Mouse (Mus musculus) stomach, postnatal 0 days (tissue): ENCODE results near the gene Uba52. TPM values are rescaled to one million over a fixed set of nuclear protein-coding genes. Genes with fewer than 3 reads are reported as not detected.

Experiments used
- ATAC-seq: fragments of 200-750 bp; cut with Nextera tagmentation; 2 replicates; pipeline ENCODE4 v1.8.0; 2017; ENCODE audit not compliant: low FRiP score, low TSS enrichment
- DNase-seq: peaks from one replicate; pipeline ENCODE4 v3.0.0-alpha.2; 2016; ENCODE audit warnings: low spot score
- H3K27ac ChIP-seq: fragments of 300-500 bp; sonication (generic); replicated peaks from 2 replicates; pipeline ENCODE4 v1.5.1; 2014; ENCODE audit warnings: mild to moderate bottlenecking, control low read depth
- H3K27me3 ChIP-seq: fragments of 300-500 bp; sonication (generic); 2 replicates; pipeline ENCODE4 v1.6.1; 2014; ENCODE audit warnings: low read length; ENCODE audit not compliant: control insufficient read depth, insufficient read depth
- H3K36me3 ChIP-seq: fragments of 300-500 bp; sonication (generic); 2 replicates; pipeline ENCODE4 v1.6.1; 2014; ENCODE audit warnings: low read length, mixed read lengths; ENCODE audit not compliant: control insufficient read depth, insufficient read depth
- H3K4me1 ChIP-seq: fragments of 300-500 bp; sonication (generic); replicated peaks from 2 replicates; pipeline ENCODE4 v1.6.1; 2014; ENCODE audit warnings: antibody characterized with exemption; ENCODE audit not compliant: control insufficient read depth, insufficient read depth
- H3K4me2 ChIP-seq: fragments of 300-500 bp; sonication (generic); replicated peaks from 2 replicates; pipeline ENCODE4 v1.6.1; 2014; ENCODE audit warnings: low read depth, mild to moderate bottlenecking, control low read depth, moderate library complexity
- H3K4me3 ChIP-seq: fragments of 300-500 bp; sonication (generic); 2 replicates; pipeline ENCODE4 v1.5.1; 2014; ENCODE audit warnings: low read depth, low read length, control low read depth
- H3K9ac ChIP-seq: fragments of 300-500 bp; sonication (generic); 2 replicates; pipeline ENCODE4 v1.6.1; 2014; ENCODE audit warnings: mild to moderate bottlenecking, low read length, control low read depth, mixed read lengths
- H3K9me3 ChIP-seq: fragments of 300-500 bp; sonication (generic); 2 replicates; pipeline ENCODE4 v1.6.1; 2016; ENCODE audit warnings: low read length; ENCODE audit not compliant: control insufficient read depth
- CTCF ChIP-seq: IDR thresholded peaks from 2 replicates; pipeline ENCODE4 v1.5.1; 2016; ENCODE audit warnings: antibody characterized with exemption, low read depth, mild to moderate bottlenecking, moderate library complexity
- EP300 ChIP-seq: optimal IDR thresholded peaks from 2 replicates; pipeline ENCODE3; 2016; ENCODE audit warnings: antibody characterized with exemption
- WGBS: fragments of 180-500 bp; shearing (Covaris S2); extraction: QIAGEN DNeasy Blood & Tissue Kit; methylation state at CpG from one replicate; pipeline ENCODE4 v1.1.7; 2014; 5-methylcytosine and 5-hydroxymethylcytosine counted together
- polyA plus RNA-seq: library from polyadenylated mRNA; unstranded; fragments of >200 nt; fragmentation: Nextera tagmentation; extraction: Ambion mirVana; gene quantifications from 2 replicates; pipeline ENCODE4 v1.2.1, GENCODE M21; 2015

Uba52 gene
- polyA plus RNA-seq, 1 experiment from 2014 or later: 966 TPM

- TF ChIP-seq EP300 (no peak), CTCF (no peak)
- Histone ChIP-seq H3K27ac (no peak overlapping the region), H3K4me3 (peak overlapping the region; percentile 30), H3K9me3 (no peaks in the 10 kb centered on the region), H3K27me3 (peaks cover 46% of the 10 kb centered on the region), H3K4me1 (0 out of 2 replicates have a peak, but pooled peaks cover 4% of the 10 kb centered on the region), H3K36me3 (no peaks in the 10 kb centered on the region), H3K4me2 (peak overlapping the region; percentile 55), H3K9ac (no peak overlapping the region)
- ATAC-seq (no peak), DNase-seq (peak; percentile 28)
- WGBS: 5% methylated on average over 29 of the region's 41 CpGs
These were observed 21.0 kb downstream of the Uba52 start for GRCm38 (mm10) chr8:70489576-70489975.

- H3K27ac ChIP-seq: no peak overlapping the region
- H3K4me3 ChIP-seq: peak overlapping the region; percentile 31
- no peak for DNase-seq
- no peaks in the 10 kb centered on the region for H3K9me3 ChIP-seq
- H3K9ac ChIP-seq: no peak overlapping the region
- H3K27me3 ChIP-seq: peaks cover 43% of the 10 kb centered on the region
- no peak for TF ChIP-seq CTCF
- TF ChIP-seq EP300: no peak
- 7% methylated on average over 14 of the region's 14 CpGs for WGBS
- H3K4me1 ChIP-seq: 0 out of 2 replicates have a peak, but pooled peaks cover 4% of the 10 kb centered on the region
- H3K36me3 ChIP-seq: no peaks in the 10 kb centered on the region
- H3K4me2 ChIP-seq: peak overlapping the region; percentile 55
- no peak for ATAC-seq
These were observed 21.6 kb downstream of the Uba52 start for GRCm38 (mm10) chr8:70488931-70489470.

GRCm38 (mm10) chr8:70487993-70488796 lies 22.4 kb downstream of the Uba52 start:
- Histone ChIP-seq H3K27ac (no peak overlapping the region), H3K4me2 (peak overlapping the region; percentile 50), H3K4me3 (peak overlapping the region; percentile 31), H3K27me3 (peaks cover 35% of the 10 kb centered on the region; the same call in 1 of the 2 replicates), H3K4me1 (0 out of 2 replicates have a peak, but pooled peaks cover 4% of the 10 kb centered on the region), H3K9ac (peak overlapping the region; percentile 27; the same call in 1 of the 2 replicates), H3K9me3 (no peaks in the 10 kb centered on the region), H3K36me3 (no peaks in the 10 kb centered on the region)
- peak; percentile 47 for DNase-seq
- 7% methylated on average over 55 of the region's 55 CpGs for WGBS
- no peak for TF ChIP-seq CTCF
- TF ChIP-seq EP300: no peak
- no peak for ATAC-seq

GRCm38 (mm10) chr8:70486941-70487520 lies 23.6 kb downstream of the Uba52 start, which contains the start of gene Tmem59l:
Gene Tmem59l, minus strand, starts transcription at chr8:70487358.
- no peak within 1 kb of the TSS for H3K9ac ChIP-seq
- ATAC-seq (no peak), DNase-seq (no peak)
- peak within 1 kb of the TSS; percentile 31 for H3K4me3 ChIP-seq
- TF ChIP-seq CTCF (no peak), EP300 (no peak)
- H3K27ac ChIP-seq: no peak within 1 kb of the TSS
- H3K4me1 ChIP-seq: 0 out of 2 replicates have a peak, but pooled peaks cover 4% of the 10 kb centered on the region
- WGBS: 13% methylated on average over 33 of the region's 33 CpGs
- H3K36me3 ChIP-seq: no peaks in the 10 kb centered on the region
- peaks cover 24% of the 10 kb centered on the region; the same call in 1 of the 2 replicates for H3K27me3 ChIP-seq
- no peaks in the 10 kb centered on the region for H3K9me3 ChIP-seq
- H3K4me2 ChIP-seq: peak within 1 kb of the TSS; percentile 50

- Histone ChIP-seq H3K27ac (no peak overlapping the region), H3K9me3 (no peaks in the 10 kb centered on the region), H3K9ac (no peak overlapping the region), H3K27me3 (peaks cover 20% of the 10 kb centered on the region; the same call in 1 of the 2 replicates), H3K36me3 (no peaks in the 10 kb centered on the region), H3K4me1 (0 out of 2 replicates have a peak, but pooled peaks cover 4% of the 10 kb centered on the region), H3K4me2 (no peak overlapping the region), H3K4me3 (no peak overlapping the region)
- ATAC-seq: no peak
- TF ChIP-seq EP300 (no peak), CTCF (no peak)
- 64% methylated on average over 7 of the region's 7 CpGs for WGBS
- DNase-seq: no peak
These were observed 24.4 kb downstream of the Uba52 start for GRCm38 (mm10) chr8:70486191-70486681.
